Mouse (Mus musculus): Measurements from ENCODE around the gene Slc7a1.

DNA sequence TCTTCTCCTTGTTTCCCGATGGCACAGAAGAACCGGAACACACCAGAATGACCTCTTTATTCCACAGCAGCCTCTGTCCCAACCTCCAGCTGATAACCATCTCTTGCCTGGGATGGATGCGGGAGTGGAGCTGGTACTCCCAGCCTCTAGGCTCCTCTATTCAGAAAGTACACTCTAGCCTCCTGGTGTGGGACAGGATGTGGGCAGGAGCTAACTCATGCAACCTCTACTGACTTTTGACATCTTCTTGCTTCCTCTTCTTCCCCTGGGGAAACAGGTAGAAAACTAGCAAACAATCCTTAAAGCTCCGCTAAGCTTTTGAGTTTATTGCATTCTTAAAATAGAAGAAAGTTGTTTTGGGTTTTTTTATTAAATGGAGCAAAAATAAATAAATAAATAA is 29.1 kb upstream of the Slc7a1 start:
- TF ChIP-seq CTCF (IDR thresholded peaks at IDR 0.05; ENCODE audit: extremely low read depth, insufficient read depth, insufficient read length, insufficient replicate concordance) (no peak), POLR2A (IDR thresholded peaks at IDR 0.05; ENCODE audit: low read depth, low read length) (no peak)

Data from spleen, adult 2 months (tissue).